Mouse (Mus musculus): ENCODE results near the gene Rbms3.

- TF ChIP-seq CTCF (IDR thresholded peaks at IDR 0.05; ENCODE audit: borderline replicate concordance, extremely low read depth, insufficient read depth, insufficient read length) = no peak
- no peak for TF ChIP-seq POLR2A (IDR thresholded peaks at IDR 0.05; ENCODE audit: borderline replicate concordance, extremely low read depth, insufficient read depth, insufficient read length, poor library complexity, severe bottlenecking)
These were observed 616.3 kb downstream of the Rbms3 start for GRCm38 (mm10) chr9:117013386-117013785.

Measured in brain, embryonic 14.5 days (tissue).